Mouse (Mus musculus) kidney, postnatal 25 days (tissue): Measurements from ENCODE around the gene Wdr43.
A peak's percentile ranks its signal among the peaks of the same experiment; 100 is the strongest.

ENCODE experiments used
- DNase-seq, 2 experiments: peaks; one replicate each; pipeline ENCODE4 v3.0.0; 2021; ENCODE audit warnings: mixed read lengths in 2 of 2

Gene Wdr43

DNA sequence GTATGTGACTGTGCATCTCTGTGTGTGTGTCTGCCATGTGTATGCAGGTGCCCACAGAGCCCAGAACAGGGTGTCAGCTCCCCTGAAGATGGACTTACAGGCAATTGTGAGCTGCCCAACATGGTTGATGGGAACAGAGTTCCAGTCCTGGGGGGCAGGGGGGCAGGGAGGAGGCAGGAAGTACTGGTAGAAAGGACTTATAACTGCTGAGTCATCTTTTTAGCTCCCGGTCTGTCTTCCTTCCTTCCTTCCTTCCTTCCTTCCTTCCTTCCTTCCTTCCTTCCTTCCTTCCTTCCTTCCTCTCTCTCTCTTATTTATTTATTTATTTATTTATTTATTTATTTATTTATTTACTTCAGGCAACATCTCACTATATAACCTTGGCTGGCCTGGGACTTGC is 48.5 kb downstream of the Wdr43 start:
- DNase-seq = no peak

DNA sequence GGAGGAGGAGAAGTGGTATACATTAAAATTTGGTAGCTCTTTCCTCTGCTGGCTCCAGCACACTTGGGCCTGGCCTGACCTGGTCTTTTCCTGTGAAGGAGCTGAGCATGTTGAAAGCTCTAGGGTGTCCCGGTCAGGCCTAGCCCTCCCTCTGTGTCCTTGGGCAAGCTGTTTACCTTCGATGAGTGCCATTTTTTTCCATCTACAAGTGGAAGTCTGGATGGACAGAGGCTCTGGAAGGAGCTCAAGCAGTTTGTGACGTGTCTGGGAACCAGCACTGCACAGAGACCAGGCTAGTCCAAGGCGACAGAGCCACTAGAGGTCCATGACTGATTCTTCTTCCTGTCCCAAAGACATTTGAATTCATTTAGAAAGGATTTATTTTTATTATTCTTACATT is 49.5 kb downstream of the Wdr43 start:
- no peak for DNase-seq

DNA sequence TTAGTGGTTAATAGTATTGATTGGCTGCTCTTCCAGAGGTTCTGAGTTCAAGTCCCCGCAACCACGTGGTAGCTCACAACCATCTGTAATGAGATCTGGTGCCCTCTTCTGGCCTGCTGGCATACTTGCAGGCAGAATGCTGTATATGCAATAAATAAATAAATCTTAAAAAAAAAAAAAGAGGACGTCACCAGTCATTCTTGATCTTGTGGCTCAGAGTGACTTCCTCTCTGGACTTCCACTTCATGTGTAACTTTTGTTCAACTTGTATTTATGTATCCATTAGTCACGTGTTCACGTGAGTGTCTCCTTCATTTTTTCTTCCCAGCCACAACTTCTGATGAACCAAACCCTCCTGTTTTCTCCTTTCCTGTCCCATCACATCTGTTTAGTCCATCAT is 53.8 kb downstream of the Wdr43 start:
- DNase-seq = no peak

DNA sequence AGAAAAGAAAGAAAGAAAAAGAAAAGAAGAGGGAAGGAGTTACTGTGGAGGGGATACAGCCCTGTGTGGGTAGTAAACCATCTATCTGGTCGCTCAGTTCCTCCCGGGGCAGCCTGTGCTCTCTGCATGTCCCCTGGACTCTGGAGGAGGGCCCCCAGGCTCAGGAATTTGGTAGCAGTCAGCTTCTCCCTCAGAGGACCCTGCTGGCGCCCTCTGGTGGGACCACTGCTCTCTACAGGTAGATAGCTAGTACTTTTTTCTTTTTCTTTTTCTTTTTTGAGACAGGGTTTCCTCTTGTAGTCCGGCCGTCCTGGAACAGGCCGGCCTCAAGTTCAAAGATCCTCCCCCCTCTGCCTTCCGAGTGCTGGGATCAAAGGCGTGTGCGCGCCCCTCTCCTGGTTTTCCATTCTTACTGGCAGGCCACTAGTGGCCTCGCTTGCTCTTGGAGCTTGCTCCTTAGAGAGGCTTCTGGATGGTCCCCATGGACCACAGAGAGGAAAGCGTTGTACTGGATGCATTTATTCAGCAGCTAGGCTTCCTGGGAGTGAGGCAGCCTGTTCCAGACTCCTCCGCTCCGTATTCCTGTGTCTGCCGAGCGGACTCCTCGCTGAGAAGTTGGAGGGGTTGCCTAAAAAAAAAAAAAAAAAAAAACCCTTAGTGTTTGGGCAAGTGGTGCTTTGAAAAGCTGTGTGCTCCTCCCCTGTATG is 56.3 kb downstream of the Wdr43 start:
- peak; percentile 46 to 69 for DNase-seq

DNA sequence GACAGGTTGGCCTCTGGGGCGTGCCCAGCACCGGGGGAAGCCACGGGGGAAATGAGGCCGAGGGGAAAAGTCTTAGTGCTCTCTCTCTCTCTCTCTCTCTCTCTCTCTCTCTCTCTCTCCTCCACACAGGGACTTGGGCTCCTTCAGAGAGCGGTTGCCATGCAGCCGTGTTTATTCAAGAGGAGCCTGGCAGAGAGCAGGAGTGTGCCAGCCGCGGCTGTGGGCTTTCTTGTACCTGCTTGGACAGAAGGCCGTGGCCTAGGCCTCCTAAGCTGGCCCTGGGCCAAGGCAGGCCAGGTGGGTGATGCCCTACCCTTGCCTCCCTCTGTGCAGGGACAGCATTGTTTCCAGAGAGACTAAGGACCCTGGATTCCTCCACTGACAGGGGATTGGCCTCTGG is 57.4 kb downstream of the Wdr43 start, which contains the start of gene Togaram2:
TSS of gene Togaram2 (plus strand) at position 170 of the 400 bp plus-strand sequence.
- no peak for DNase-seq

DNA sequence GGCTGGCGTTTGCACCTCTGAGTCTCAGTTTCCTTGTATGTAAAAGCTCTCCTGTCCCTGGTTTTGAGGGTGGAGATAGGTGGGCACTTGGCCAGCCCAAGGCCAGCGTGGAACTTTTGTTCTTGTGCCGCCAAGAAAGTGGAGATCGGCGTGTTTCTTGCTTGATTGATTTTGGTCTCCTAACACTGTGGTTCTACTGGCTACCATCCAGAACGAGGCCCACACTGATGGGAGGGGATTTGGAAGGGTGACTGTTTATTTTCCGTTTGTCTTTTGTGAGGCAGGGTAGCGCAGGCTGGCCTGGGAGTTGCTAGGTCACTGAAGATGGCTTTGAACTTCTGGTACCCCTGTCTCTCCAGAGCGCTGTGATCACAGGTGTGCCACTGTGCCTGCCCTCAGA is 58.2 kb downstream of the Wdr43 start:
- no peak for DNase-seq

DNA sequence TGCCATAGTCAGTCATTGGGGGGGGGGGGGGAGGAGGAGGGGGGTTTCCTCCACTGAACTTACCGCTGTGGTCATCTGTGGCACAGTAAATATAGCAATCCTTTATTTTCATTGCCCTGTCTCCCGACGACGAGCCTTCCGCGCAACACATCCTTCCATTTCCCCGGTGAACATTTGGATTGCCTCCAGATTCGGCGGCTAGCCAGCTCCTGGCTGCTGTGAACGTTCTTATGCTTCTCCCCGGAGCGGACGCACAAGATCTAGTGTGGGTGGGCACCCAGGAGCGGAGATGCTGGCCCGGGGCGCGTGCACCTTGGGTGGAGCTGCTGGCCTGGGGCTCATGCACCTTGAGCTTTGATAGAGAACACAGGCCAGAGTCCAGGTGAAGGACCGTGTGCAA is 59.2 kb downstream of the Wdr43 start:
- DNase-seq = peak in 1 of 2 experiments; percentile 45

DNA sequence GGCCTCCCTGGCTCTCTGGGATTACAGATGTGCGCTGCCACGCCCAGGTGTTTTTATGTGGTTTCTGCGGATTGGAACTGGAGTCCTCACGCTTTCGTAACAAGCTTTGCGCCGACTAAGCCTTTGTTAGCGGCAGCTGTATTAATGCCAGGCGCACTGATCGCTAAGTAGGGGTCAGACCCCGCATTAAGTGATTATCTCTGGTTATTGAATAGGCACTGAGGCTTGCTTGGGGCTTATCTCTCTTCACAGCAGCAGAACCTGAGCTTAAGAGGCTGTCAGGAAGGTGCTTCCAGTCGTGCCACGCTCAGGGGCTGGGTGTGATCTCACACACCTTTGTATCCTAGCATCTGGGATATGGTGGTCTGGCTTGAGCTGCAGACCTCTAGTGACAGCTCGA is 66.0 kb downstream of the Wdr43 start:
- DNase-seq = no peak

DNA sequence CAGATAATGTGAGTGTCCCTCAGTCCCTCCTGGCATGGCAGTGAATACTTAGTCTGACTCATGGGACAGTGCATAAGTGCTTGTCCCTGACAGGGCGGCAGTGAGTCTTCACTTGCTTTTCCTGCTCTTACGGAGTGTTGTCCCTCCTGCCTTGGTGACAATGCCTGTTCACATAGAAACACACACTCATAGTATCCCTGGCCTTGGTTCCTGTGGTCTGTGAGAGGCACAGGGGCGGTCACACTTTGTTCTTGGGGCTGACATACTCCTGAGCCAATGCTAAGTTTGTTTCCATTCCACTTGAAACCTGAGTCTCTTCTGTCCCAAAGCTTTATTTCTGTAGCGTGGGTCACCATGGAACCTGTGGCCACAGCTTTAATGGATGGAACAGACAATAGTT is 66.7 kb downstream of the Wdr43 start:
- no peak for DNase-seq

DNA sequence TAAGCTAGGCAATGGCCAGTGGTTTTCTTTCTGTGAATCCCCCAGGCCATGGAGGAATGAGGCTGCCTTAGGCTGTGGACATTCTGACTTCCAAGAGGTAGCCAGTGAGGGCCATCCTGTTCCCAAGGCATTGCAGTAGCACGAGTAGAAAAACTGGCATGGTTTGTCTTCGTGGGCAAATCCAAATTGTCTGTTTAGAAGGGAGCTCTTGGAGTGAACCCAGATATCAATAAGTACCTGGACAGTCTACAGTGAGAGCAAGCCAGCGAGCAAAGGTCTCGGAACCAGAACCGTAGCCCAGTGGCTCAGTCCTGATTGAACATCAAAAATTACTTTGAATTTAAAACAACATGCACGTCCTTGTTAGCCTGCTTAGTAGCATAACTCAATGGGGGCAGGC is 67.6 kb downstream of the Wdr43 start:
- DNase-seq = no peak

DNA sequence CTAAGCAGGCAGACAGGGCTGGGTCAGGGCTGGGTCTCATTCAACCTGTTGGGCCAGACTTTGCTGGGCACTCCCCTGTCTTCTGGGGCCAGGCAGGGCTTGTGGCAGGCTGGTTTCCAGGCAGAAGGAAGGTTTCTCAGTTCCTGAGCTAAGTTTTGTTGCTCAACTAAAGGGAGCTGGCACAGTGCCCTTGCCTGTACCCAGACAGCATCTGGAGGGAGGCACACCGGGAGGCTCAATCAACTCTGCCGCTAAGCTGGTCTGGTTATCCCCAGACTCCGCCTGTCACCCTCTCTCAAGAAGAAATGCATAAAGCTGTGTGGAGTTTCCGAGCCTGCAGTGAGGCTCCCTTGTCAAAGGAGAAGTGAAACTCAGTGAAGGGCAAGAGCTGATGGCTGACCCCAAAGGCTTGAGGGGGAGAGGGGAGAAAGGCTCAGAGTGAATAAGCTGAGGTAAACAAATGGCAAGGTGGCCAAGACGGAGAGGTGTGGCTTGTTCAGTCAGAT is 68.5 kb downstream of the Wdr43 start:
- no peak for DNase-seq

DNA sequence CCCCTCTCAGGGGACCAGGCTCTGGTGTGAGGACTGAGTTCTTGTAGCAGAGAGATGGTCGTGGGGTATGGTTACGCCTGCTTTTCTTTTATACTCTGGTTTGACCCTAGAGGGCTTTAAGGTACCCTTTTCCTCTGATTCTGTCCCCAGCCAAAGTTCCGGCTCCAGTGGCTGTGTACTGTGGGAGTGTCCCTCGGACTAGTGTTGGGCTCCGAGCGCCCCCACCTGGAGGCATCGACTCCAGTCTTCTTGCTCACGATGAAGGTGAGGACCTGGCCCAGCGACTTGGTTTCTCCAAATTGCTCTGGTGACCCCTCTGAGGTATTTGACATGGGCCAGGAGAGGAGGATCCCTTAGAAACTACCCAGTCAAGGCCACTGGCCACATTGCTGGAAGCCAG is 71.7 kb downstream of the Wdr43 start:
- DNase-seq = no peak

DNA sequence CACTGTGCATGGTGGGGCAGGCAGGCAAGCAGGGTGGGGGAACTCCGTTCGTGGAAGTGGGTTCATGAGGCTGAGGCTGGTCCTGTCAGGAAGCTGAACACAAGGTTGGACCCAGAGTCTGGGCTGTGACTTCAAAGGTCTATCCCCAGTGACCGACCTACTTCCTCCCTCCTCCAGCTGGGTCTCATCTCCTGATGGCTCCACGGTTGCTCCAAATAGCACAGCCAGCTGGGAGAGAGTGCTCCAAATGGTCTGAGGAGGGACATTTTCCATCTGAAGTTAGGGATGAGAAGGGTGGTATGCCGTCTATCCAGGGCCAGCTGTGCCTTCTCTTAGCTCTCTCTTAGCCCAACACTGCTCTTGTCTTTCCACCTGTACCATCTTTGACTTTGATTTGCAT is 74.2 kb downstream of the Wdr43 start:
- DNase-seq = peak in 1 of 2 experiments; percentile 35

DNA sequence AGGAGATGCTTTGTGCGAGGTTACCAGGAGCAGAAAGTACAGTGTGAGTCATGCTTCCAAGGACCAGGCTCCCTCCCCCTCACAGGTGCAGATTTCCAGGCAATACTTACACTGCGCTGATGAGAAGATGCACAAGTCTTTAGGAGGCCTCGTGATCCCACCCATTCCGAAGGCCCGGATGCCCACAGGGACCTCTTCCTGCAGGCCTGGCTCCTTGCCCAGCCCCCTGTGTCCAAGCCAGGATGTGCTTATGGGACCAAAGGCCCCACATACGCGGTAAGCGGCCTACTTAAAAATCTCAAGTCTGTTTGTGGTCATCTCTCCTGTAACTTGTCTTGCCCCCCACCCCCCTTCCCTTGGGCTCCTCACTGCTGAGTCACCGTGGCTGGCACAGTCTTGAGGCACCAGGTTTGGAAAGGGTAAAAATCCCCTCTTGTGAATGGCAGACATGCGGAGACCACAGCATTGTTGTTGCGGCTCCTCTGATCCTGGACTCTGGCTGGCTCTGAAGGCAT is 75.7 kb downstream of the Wdr43 start:
- peak in 1 of 2 experiments; percentile 26 for DNase-seq

DNA sequence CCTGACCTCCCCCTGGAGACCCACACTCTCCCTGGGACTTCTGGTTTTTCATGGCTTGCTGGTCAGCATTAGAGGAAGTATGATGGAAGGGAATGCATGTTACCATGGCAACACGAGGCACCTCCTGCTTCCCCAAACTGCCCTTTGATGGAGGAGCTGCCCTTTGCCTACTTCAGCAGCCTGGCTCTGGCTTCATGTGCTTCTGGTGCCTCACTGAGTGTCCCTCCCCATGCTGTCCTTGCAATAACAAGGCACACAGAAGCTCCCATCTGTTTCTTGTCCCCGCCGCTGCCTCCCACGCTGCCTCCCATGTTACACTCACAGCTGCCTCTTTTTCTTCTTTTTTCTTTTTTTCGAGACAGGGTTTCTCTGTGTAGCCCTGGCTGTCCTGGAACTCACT is 77.6 kb downstream of the Wdr43 start:
- no peak for DNase-seq

DNA sequence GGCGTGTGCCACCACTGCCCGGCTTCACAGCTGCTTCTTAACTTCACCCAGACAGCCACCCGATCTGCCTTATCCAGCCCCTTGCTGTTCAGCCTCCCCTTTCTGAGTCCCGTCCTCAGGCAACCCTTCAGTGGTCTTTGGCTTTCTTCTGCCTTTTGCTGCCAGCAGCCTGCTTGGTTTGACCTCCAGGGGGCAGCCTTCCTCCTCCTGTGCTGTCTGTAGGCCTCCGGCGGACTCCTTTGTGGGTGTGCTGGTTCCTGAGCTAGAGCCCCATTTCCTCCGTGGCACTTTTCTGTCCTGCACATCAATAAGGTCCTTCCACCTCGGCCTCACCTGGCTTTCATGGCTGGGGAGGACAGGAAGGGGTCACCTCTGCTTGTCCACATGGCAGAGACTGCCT is 78.1 kb downstream of the Wdr43 start:
- DNase-seq = peak in 1 of 2 experiments; percentile 47

DNA sequence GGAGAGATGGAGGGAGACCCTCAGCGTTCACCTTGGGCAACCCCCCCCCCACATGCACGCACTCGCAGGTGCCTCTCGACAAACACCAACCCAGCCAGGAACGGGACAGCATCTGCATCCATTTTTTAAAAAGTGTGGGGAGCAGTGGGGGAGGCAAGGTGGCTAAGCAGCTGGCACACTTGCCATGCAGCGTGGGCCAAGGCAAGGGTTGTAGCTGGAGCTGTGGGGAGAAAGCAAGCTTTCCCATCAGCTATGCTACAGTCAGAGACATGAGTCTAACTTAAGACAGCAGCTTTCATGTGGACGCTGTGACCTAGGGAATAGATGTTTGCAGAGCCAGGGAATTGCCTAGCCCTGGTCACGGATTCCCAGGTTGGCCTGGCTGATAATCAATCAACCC is 79.5 kb downstream of the Wdr43 start:
- no peak for DNase-seq

DNA sequence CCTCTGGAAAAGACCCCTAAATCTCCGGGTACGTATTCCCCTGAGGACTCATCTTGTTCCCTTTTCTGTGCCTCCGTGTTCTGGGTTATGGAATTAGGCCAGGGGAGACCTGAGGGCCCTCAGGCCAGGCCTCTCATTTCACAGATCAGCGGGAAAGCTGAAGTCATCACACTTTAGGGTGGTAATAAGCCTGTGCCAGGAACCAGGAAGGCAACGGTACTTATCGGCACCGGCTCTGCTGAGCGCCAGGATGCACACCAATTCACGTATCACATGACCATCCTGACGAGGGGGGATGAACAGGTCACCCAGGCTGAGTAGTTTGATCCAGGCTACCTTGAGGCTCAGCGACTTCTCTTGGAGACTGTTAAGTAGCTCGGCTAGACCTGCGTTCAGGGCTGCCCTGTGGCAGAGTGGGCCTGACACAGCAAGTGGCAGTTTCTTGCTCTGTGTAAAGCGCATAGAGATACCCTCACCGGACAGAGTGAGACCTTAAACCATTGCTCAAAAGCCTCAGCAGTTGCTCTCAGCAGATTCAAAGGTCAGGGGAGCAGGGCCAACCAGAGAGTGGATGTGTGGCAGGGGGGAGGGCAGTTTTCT is 80.1 kb downstream of the Wdr43 start:
- DNase-seq = no peak

DNA sequence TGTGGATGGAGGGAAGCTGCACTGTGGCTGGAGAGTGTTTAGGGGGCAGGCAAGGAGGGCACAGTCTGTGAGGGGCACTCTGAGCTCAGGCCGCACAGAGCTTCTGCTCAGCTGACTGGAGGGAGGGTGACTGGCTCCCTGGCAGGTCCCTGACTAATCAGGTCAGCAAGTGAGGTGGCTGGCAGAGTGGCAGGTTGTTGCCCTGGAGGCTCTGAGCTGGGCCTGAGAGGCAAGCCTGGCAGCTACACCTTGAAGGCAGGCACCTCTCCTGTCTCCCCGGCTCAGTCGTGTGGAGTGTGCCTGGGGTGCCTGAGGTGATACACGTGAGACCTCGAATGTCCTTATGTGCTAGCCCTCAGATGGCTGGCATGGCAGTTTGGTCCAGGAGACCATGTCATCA is 80.7 kb downstream of the Wdr43 start:
- no peak for DNase-seq

DNA sequence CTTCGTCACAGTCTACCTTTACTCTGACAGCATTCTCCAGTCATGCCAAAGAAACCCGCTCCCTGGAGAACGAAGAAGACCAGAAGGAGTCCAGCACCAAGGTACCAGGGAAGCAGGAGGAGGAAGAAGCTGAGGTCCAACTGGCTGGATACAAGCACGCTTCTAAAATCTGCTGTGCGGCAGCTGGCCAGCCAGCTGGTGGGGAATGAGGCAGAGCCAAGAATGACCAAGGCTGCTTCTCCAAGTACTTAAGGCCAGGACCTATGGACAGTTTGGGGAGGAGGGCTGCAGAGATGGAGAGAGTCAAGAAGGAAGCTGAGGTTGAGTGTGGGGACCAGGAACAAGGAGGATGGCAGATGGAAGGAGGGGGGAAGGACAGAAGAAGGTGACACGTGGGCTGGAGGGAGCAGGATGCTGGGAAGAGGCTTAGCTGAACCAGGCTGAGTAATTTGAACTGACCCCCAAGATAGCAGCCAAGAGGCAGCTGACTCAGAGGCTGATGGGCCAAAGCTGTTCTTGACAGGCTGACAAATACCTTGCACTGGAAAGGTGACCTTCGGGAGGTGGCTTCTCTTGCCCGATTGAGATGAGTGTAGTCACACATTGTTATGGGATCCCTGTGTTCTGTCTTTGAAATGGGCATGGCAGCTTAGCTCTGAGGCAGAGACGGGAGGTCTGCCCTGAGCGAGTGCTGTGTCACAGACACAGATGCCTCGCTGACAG is 82.4 kb downstream of the Wdr43 start:
- DNase-seq = no peak

DNA sequence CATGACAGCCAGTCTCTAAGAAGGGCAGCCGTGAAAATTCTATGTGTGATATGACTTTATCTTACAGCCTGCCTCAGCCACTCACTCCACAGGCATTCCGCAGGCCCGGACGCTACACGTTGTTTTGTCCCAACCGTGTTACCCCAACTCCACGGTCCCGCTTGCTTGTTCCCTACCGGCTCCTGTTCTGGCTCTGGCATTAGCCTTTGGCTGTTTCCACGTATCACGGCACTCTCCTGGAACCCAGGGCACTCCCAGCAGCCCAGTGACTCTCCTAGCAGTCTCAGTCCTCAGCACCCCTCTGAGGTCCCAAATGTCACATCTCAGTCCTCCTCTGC is 82.9 kb downstream of the Wdr43 start:
- DNase-seq = no peak

DNA sequence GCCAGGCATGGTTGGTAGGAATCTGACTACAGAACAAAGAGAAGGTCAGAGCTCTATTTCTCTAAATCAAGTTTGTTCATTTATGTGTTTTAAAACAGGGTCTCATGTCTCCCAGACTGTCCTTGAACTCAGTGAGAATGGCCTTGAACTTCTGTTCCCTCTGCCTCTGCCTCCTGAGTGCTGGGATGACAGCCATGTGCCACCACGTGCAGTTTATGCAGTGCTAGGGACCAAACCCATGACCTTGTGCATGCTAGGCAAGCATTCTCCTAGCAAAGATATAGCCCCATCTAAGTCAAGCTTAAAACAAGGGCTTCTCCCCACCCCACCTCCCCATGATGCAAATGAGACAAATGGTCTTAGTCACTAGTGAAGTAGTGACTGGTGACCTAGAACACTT is 89.4 kb downstream of the Wdr43 start:
- no peak for DNase-seq

DNA sequence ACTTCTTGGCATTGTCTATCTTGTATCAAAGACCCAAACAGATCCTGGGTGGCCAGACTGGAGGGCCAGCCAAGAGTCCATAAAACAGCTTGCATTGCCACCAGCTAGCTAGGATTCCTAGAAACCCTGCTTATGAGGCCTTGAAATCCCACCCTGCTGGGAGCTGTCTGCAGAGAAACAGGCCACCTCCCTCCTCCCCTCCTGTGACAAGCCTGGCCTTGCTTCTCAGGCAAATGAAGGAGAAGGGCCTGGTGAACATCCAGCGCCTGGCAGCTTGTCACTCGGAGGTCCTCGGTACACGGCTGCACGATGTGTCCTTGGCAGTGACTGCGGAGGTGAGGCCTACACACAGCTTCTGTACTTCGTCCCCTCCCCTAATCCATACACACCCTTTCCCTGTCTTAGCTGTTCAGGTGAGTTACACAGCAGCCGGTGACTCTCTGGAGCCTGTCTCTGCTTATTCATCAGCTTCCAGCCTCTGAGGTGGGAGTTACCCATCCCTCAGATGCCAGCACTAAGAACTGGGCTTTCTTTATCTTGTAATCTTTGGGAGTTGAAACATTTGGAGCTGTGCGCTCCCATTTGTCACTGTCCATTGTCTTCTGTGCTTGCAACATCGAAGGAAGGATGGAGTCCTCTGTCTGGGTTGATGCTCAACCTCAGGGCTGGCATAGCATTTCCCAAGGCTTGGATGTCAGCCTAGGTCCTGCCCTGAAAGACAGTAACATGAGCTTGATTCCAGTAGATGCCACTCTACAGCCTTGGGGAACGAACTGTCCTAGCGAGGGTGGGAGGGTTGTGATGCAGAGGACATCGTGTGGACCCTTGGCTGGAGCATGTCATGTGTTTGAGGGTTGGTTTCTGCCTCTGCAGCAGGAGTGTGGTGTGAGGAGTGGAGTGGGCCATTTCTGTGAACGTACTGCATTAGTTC is 90.1 kb downstream of the Wdr43 start:
- no peak for DNase-seq
